Mouse (Mus musculus) liver, adult (tissue): ENCODE measurements around the gene Lamb3.

ENCODE experiments used
- GATA4 ChIP-seq: IDR thresholded peaks from 2 replicates; pipeline ENCODE4 v1.6.1; 2014; ENCODE audit warnings: mild to moderate bottlenecking, low read length; ENCODE audit not compliant: insufficient replicate concordance

Gene Lamb3

DNA sequence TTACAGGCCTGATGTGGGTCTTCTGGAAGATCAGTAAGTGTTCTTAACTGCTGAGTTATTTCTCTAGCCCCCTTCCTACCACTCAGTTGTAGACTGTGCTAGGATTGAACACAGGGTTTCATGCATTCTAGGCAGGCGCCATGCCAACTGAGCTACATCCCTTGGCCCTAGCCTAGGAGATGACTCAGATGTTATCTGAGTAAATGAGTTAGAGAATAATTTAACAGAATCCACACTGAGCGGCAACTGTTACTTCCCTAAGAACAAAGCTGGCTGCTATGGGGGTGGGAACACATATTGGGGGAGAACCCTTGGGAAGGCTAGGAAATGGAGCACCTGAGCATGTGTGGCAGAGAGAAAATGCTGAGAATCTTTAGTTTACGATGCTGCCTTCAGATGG is 144.1 kb downstream of the Lamb3 start:
- no peak for TF ChIP-seq GATA4

DNA sequence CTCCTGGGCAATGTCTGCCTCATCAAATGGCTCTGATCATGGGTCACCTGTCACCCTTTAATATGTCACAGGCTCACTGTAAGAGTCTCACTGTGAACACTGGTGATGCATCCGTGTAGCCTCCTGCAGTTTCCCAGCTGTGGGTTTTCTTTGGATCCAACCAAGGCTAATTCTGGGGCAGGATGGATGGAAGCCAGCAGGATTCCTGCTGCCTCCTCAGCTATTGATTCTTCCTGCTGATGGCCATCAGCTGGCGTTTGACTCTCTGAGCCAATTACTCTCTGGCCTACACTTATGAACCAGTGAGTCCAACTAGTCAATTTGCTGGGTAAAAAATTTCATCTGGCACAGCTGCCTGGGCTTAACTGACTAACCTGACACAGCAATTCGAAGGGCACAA is 151.7 kb downstream of the Lamb3 start:
- no peak for TF ChIP-seq GATA4

DNA sequence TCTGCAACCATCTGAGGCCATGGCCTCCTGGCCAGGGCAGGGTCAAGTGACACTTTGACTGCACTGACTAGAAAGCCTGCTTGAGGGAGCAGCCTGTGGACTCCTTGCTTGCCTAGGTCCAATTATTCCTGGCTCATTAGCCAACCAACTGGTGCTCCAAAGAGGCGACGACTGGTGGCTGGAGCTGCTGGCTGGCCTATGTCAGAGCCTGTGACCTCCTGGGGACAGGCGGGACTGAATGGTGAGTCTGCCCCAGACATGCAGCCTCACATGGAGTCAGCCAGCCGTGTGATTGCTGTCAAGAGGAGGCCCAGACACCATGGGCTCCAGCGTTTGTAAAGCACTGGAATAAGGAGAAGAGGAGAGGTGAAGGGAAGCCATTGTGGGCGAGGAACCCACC is 153.7 kb downstream of the Lamb3 start:
- TF ChIP-seq GATA4, result no peak

DNA sequence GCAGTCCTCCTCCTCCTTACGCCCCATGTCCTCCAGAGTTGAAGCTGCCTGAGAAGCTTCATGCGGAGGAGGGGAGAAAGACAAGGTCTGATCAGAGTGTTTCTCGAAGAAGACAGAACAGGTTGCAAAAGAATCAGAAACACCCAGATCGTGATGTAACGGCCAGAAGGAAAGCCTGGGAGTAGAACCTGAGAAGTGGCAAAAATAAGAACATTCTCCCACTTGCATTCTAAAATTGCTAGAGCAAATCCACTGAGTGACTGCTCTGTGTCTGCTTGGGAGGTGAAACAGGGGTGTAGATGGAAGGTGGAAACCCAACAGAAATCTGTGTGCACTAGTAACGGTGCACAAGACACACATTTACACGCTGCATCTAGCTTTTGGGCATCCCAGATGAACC is 154.6 kb downstream of the Lamb3 start:
- TF ChIP-seq GATA4, result no peak

DNA sequence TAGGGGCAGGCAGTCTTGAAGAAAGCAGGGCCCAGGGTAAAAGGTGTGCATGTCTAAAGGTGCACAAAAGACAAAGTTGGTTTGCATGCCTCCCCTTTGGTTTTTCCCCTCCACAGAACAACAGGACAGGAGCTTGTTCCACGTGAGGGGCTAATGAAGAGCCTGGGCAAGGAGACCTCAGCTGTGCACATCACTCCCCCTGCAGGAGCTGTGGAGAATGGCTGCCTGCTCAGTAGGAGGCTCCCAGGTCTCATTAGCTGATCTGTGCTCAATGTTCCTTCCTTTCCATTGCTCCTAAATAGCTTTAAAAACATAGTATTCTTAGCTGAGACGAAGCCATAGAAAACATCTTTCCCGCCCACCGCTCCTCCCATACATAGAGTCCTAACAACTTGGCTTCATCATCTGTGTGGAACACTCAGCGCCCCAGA is 156.3 kb downstream of the Lamb3 start:
- no peak for TF ChIP-seq GATA4

DNA sequence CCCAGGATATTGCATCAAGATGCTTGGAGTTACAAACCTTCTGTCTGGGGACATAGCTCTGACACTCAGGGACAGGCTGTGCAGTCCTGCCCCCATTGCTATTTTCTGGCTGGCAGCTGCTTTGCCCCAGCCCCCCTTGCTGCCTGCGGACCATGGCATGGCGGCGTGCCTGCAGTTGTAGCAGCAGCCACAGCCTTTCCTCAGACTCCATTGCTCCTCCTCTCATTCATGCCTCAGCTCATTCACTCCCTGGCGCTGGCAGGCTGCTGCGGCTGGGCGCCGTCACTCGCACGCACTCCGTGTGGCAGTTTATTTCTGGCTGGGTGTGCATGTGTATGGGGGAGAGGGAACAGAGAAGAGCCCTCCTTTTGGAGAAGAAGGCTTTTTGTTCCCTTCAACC is 160.6 kb downstream of the Lamb3 start:
- no peak for TF ChIP-seq GATA4

DNA sequence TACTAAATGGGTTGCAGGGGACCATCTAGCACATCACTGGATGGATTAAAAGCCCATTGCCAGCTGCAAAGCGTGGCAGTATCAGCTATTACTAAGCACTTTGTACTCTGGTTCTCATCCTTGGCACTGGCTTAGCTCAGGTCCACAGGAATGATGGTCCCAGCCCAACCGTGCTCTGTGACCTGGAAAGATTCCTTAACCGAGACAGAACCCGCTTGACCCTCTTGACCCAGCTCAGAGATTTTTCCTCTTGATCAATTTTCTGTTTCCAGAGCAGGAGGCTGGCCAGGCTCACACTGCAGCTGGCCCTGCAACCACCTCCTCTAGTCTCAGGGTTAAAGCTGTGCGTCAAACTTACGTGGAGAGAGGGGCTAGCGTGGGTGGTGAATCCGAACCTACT is 161.6 kb downstream of the Lamb3 start:
- no peak for TF ChIP-seq GATA4

DNA sequence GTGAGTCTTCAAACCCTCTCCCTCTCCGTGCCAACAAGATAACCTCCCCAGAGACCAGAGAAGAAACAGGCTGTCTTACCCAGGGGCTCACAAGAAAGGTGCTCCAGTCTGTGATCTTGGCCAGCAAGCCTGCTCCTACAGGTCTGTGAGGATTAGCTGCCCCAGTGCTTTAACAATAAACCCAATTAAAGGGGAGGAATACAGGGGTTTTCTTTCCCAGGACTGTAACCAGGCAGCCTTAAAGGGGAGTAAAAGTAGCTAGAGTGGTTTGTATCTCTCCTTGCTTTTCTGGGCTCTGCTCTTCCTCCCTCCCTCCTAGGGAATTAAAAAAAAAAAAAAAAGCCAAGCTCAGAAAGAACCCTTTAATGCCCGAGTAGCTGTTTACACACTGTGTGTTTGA is 162.6 kb downstream of the Lamb3 start, which contains the start of gene Camk1g:
Gene Camk1g (minus strand): TSS at position 203 of the 400 bp plus-strand sequence.
- no peak for TF ChIP-seq GATA4

DNA sequence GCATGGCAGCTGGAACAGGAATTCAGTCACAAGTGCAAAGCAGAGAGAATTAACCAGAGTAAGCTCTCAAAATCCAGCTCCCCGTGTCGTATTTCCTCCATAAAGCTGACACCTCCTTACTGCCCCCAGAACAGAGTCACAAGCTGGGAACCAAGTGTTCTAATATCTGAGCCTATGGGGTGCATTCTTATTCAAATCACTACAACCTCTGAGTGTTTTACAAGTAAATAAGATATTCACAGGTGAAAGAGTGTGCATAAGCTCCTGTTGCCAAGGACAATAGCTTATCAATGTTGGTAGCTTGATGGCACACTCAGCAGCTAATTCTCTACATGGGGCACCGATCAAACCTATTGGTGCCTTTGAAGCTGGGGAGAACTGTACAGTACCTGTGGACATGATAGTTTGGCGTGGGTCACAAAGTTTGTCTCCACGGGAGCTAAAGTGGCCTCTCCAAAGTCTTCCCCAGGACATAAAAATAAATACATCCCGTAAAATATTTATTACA is 166.5 kb downstream of the Lamb3 start:
- no peak for TF ChIP-seq GATA4

DNA sequence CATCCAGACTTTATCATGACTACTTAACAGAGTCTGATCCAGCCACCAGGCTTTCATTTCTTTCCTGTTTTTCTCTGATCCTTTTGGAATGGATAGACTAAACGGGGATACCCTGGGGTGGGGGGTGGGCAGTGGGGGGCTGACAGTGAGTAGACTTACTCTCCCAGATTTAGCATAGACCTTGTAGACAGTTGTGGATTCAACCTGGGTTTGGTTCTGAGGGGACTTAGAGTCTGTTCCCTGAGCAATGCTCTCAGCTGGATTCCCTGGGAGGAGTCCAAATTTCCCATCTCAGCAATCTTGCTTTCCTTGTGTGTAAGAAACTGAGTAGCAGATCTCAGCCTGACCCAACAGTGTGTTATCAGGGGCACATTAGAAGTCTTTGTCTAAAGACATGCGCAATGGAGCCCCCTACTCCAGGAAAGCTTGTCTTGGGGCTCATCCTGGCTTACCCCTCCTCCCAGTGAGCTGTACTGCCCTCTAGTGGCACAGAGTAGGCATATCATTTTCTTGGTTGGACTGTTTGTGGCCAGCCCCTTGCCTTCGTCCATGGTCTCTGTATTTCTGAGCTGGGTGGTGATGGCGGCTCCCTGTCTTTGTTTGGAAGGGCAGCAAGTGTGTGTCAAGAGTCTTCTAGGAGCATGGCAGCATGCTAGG is 169.1 kb downstream of the Lamb3 start:
- TF ChIP-seq GATA4, result no peak

DNA sequence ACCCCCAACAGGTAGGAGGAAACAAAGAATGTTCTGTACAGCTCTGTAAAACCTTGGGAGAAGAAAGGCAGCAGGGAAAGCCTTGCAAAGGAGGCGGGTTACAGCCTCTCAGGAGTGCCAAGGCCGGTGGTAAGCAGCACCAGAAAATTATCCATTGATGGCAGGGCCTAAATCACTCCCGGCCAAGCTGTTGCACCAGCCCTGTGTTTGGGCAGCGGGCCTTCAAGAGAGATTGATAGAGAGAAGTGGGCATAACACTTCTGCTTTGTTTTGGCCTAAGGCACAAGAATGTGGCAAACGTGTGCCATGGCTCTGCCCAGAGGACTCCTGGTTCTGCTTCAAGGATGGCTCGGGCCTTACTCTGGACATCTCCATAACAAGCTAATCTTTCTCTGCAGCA is 172.1 kb downstream of the Lamb3 start:
- TF ChIP-seq GATA4, result no peak

DNA sequence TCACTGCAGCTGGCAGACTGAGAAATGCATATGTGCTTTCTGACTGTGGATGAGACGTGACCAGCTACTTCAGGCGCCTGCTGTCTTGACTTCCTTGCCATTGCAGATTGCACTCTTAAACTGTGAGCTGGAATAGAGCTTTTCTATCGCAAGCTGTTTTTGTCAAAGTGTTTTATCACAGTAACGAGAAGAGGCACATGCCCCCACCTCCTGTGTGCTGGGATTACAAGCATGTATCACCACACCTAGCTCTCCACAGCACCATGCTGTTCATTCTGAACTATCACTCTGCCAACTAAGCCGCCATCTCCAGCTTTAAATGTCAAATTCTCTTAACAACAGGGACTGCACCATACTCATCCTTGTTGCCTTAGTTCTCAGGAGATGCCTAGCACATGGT is 173.4 kb downstream of the Lamb3 start:
- no peak for TF ChIP-seq GATA4

DNA sequence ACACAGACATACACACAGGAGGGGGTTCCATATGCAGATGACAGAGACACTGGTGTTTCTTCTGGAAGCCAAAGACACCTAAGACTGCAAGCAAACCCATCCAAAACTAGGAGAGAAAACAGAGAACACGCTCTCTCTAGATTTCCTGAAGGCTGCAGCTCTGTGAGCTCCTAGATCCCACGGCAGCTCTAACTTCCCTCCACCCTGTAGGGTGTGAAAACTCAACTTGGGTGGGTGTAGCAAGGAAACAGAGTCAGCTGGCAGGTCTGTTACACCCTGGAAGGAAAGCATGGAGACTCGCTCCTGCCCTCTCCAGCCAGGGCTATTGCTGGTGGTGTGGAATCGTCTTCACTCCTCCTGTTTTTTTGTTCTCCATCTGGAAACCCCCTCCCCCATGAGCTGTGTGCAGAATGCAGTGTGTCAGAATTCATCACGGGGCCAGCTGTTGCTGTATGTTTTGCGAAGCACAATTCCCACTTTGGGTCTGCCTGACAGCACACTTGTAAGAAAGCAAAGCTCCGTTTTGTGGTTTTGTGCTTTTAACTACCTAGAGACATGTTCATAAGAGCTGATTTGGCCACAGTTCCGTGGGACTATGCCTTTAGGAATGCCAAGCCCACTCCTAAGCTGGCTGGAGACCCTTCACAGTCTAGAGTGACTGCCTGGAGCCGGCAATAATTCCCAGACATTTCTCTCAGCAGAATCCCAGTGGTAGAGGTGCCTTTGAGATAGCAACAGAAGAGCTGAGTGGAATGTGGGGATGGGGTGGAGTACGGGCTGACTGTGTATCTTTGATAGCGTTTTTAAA is 174.3 kb downstream of the Lamb3 start:
- TF ChIP-seq GATA4, result no peak

DNA sequence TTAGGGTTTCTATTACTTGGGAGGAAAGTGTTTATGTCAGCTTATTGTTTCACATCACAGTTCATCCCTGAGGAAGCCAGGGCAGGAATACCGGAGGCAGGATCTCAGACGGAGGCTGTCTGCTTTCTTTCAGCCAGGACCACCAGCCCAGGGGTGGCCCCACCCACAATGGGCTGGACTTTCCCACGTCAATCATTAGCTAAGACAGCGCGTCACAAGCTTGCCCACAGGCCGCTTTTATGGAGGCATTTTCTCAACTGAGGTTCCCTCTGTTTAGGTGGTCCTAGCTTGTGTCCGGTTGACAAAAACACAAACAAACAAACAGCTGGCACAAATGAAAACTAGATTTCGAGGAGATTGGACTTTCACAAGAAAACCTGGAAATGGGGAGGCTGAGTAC is 174.9 kb downstream of the Lamb3 start:
- no peak for TF ChIP-seq GATA4

DNA sequence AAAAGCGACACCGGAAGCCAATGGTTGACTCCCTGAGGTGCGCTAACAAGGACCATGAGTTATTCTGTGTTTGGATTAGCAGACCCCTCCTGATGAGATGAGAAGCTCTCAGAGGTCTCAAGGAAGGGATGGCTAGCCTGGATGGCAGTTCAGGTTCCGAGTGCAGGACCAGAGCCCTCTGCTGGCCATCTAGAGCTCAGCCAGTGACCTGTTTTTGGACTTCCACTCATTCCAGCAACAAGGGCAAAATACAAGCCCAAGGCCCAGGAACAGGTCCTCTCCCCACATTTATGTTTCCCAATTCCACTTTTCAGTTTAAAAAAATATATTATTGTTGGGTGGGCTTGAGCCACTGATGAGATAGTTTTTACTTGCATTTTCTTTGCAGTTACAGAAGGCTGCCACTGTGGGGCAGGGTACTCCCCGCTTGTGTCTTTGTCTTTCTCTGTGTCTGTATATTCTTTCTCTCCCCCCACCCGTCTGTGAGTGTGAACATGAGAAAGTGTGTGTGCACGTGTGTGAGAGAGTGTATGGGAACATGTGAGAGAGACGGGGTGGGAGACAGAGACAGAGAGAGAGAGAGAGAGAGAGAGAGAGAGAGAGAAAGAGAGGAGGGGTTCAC is 175.5 kb downstream of the Lamb3 start:
- no peak for TF ChIP-seq GATA4

DNA sequence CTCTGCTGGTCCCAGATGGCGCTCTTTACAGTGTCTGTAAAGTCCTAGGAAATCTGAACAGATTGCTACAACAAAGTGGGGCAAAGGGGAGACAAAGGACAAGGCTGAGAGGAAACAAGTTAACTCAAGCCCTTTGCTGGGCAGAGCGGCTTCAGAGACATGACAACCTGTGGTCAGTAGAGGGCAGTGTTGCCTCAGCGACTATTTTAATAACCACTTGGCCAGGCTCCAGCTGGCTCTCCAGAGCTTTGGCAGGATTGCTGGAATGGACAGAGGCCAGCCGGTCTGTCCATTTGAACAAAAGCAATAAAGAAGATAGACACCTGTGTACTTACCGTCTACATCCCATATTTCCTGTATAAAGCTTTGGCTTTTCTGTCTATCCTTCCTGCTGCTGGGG is 178.6 kb downstream of the Lamb3 start:
- TF ChIP-seq GATA4, result no peak

DNA sequence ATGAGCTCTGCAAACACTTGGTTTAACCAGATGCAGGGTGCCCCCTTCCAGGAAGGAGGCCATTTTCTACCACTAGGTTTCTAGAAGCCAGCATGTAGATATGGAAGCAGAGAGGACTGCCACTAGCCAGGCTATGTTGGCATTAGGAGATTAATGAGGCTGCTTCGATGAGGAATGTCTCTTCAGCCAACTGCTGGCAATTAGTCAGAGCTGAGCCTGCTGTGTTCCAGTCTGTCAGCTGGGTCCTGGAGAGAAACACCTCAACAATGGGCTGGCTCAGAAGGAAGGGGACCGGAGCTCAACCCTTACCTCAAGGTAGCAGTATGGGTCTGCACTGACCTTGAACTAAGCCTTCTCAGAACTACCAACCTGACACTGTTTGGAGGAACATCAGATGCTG is 179.7 kb downstream of the Lamb3 start:
- TF ChIP-seq GATA4, result no peak

DNA sequence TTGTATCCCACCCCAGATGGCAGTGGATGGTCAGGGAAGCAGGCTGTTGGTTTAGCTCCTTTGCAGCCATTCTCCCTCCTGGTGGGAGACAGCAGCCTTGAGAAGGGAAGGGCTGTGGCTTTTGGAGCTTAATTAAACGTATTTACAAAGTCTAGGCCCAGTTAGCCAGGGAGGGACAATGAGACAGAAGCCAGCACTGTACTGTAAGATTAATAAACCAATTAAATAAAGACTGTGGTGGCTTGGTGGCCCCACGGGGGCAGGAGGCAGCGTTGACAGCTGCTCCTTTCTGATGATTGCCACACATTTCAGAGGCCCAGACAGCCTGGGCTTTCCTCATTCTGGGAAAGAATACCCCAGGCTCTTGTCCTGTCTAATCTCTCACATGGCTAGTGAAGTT is 182.0 kb downstream of the Lamb3 start:
- no peak for TF ChIP-seq GATA4
